8 mouse cellular contexts compared by ENCODE assay signal in the genomic region with DNA sequence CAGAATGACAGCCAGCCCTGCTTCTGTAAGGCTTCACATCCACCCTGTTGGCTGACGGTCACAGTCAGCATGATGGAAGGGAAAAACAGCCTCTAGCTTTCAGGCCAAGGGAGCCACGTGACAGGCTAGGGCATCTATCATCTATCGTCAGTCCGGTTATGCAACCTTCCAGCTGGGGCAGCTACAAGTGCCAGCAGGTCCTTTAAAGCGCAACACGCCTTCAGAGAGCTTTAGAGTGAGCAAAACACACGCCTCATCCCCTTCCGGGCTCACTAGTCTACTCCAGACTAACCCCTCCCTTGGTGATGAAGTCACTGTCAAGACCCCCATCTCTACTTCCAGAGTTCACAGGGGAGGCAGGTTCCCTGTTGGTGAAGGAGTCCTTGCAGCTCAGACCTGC. TPM values are rescaled to one million over a fixed set of nuclear protein-coding genes. Genes with fewer than 3 reads are reported as not detected.
DNase-seq lines count a peak whose midpoint lies in the region; ATAC-seq lines count a peak whose summit lies in the region.

No protein-coding gene starts in this region.

- 91% methylated on average over 8 of the region's 8 CpGs for WGBS in midbrain, embryonic 11.5 days
- WGBS in forebrain, embryonic 11.5 days: 89% methylated on average over 8 of the region's 8 CpGs
- 84% methylated on average over 8 of the region's 8 CpGs for WGBS in forebrain, embryonic 15.5 days

- no peak for ATAC-seq in midbrain, embryonic 11.5 days (ENCODE audit: low FRiP score)
- ATAC-seq in forebrain, embryonic 11.5 days (replicated peaks; ENCODE audit: low FRiP score): no peak
- ATAC-seq in forebrain, embryonic 15.5 days (replicated peaks): no peak

- DNase-seq in cerebellum, postnatal 14 days: peak; percentile 9 to 28
- DNase-seq in cerebellum, adult 9-10 months: no peak
- DNase-seq in adrenal gland, postnatal 10 days: peak; percentile 81
- peak; percentile 46 for DNase-seq in heart, postnatal 4 days
- peak; percentile 85 for DNase-seq in lung, postnatal 10 days
- DNase-seq in midbrain, embryonic 11.5 days (ENCODE audit: low spot score, missing footprints): no peak
- DNase-seq in forebrain, embryonic 11.5 days (ENCODE audit: low spot score): no peak

- no peaks in the 10 kb centered on the region for H3K4me1 ChIP-seq in midbrain, embryonic 11.5 days (ENCODE audit: control insufficient read depth, insufficient read depth, low read length)
- H3K4me1 ChIP-seq in forebrain, embryonic 11.5 days (replicated peaks; ENCODE audit: control insufficient read depth, insufficient read depth, low read length): no peaks in the 10 kb centered on the region
- H3K4me1 ChIP-seq in forebrain, embryonic 15.5 days: no peaks in the 10 kb centered on the region

- no peak overlapping the region for H3K4me3 ChIP-seq in midbrain, embryonic 11.5 days (ENCODE audit: low read depth, low read length)
- H3K4me3 ChIP-seq in forebrain, embryonic 11.5 days (ENCODE audit: low read depth, low read length): no peak overlapping the region
- H3K4me3 ChIP-seq in forebrain, embryonic 15.5 days: no peak overlapping the region

- no peaks in the 10 kb centered on the region for H3K36me3 ChIP-seq in midbrain, embryonic 11.5 days (ENCODE audit: control insufficient read depth, insufficient read depth, low read length)
- no peaks in the 10 kb centered on the region for H3K36me3 ChIP-seq in forebrain, embryonic 11.5 days (ENCODE audit: control insufficient read depth, insufficient read depth, low read length)
- no peaks in the 10 kb centered on the region for H3K36me3 ChIP-seq in forebrain, embryonic 15.5 days

- no peak overlapping the region for H3K9ac ChIP-seq in midbrain, embryonic 11.5 days (ENCODE audit: low read length)
- H3K9ac ChIP-seq in forebrain, embryonic 11.5 days (ENCODE audit: low read length): no peak overlapping the region
- no peak overlapping the region for H3K9ac ChIP-seq in forebrain, embryonic 15.5 days (replicated peaks)

- no peak overlapping the region for H3K27ac ChIP-seq in midbrain, embryonic 11.5 days (ENCODE audit: low read depth, low read length)
- no peak overlapping the region for H3K27ac ChIP-seq in forebrain, embryonic 11.5 days (ENCODE audit: low read depth, low read length)
- no peak overlapping the region for H3K27ac ChIP-seq in forebrain, embryonic 15.5 days (replicated peaks)

- no peaks in the 10 kb centered on the region for H3K9me3 ChIP-seq in midbrain, embryonic 11.5 days (ENCODE audit: control insufficient read depth, low read length)
- H3K9me3 ChIP-seq in forebrain, embryonic 11.5 days (ENCODE audit: control insufficient read depth, low read length): no peaks in the 10 kb centered on the region
- H3K9me3 ChIP-seq in forebrain, embryonic 15.5 days: no peaks in the 10 kb centered on the region

- H3K27me3 ChIP-seq in midbrain, embryonic 11.5 days (ENCODE audit: control insufficient read depth, insufficient read depth, low read length): no peaks in the 10 kb centered on the region
- H3K27me3 ChIP-seq in forebrain, embryonic 11.5 days (ENCODE audit: control insufficient read depth, insufficient read depth, low read length): no peaks in the 10 kb centered on the region
- no peaks in the 10 kb centered on the region for H3K27me3 ChIP-seq in forebrain, embryonic 15.5 days

- no peak overlapping the region for H3K4me2 ChIP-seq in midbrain, embryonic 11.5 days
- H3K4me2 ChIP-seq in forebrain, embryonic 11.5 days (ENCODE audit: low read depth, low read length, severe bottlenecking): no peak overlapping the region
- no peak overlapping the region for H3K4me2 ChIP-seq in forebrain, embryonic 15.5 days (replicated peaks)

RNA-seq across cellular contexts. Expression of a gene that starts 11.7 kb away (rescaled TPM):
- under 1 TPM; 0.27 to 0.63 TPM for total RNA-seq in adrenal gland, postnatal 10 days (2021)
- under 1 TPM; 0.29 to 0.50 TPM for total RNA-seq in heart, postnatal 4 days (2021)
- polyA plus RNA-seq in midbrain, embryonic 11.5 days (2014; fragmentation: Nextera tagmentation; extraction: Ambion mirVana): 0.57 and 0.94 TPM in 2 replicates
- 1.6 and 1.7 TPM in 2 replicates for polyA plus RNA-seq in forebrain, embryonic 11.5 days (2014; fragmentation: Nextera tagmentation; extraction: Ambion mirVana)
- polyA plus RNA-seq in forebrain, embryonic 15.5 days (2015; fragmentation: Nextera tagmentation; extraction: Ambion mirVana): 0.99 and 1.2 TPM in 2 replicates

Comparison
In these comparisons a context has a peak if more than half of its experiments do, and no peak if none do; other contexts are left out.
1. DNase-seq: peak in cerebellum, postnatal 14 days (2 of 2), adrenal gland, postnatal 10 days (single experiment), heart, postnatal 4 days (single experiment) and lung, postnatal 10 days (single experiment); none in cerebellum, adult 9-10 months (single experiment), midbrain, embryonic 11.5 days (single experiment) and forebrain, embryonic 11.5 days (single experiment).